Mouse (Mus musculus): ENCODE measurements around the gene Pnrc2.

Pnrc2 gene

DNA sequence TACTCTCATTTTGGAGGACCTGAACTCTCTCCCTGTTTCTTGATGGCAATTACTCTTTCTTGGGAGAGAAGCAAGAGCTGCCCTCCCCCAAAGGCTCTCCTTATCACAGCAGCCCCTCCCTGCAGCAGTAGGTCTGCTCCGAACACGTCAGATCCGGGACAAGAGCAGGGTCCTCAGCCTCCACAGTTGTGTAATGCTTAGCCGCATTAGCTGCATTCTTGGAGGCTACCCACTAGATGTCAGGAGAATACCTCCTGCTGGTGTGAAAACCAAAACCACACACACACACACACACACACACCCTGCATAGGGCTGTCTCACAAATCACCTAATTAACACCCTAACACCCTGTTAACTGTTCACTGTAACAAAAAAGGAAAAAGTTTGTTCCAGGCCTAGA lies 19.2 kb upstream of the Pnrc2 start:
- DNase-seq (ENCODE audit: low read depth, low spot score): no peak

DNA sequence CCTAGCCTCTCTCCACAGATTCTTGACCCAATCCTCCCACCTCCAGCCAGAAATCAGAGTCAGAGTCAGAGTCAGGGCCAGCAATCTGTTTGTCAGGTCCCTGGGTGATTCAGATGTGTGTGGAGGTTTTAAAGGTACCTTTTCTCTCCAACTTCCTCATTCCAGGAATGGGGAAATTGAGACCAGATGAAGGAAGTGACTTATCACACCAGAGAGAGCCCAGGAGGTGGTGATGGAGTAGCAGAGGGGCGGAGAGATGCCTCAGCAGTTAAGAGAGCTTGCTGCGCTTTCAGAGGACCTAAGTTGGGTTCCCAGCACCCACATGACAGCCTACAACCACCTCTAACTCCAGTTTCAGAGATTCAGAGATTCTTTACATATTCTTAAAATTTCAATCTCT lies 17.9 kb upstream of the Pnrc2 start:
- no peak for DNase-seq (ENCODE audit: low read depth, low spot score)

DNA sequence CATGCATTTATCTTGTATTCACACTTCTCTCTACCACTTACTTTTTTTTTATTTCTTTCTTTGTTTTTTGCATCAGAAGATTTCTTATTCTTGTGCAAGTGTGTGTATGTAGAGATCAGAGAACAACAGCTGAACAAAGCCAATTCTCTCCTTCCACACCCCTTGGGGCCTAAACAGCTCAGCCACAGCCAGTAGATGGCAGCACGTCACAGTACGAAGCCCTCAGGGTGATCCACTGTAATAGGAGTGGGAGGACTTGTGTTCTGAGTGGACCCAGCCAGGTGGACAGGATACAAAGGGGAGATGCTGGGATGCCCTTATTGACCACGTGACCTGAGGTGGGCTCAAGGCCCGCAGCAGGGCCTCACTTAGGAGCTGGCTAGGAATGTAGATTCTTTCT lies 16.2 kb upstream of the Pnrc2 start:
- peak; percentile 75 for DNase-seq (ENCODE audit: low read depth, low spot score)

DNA sequence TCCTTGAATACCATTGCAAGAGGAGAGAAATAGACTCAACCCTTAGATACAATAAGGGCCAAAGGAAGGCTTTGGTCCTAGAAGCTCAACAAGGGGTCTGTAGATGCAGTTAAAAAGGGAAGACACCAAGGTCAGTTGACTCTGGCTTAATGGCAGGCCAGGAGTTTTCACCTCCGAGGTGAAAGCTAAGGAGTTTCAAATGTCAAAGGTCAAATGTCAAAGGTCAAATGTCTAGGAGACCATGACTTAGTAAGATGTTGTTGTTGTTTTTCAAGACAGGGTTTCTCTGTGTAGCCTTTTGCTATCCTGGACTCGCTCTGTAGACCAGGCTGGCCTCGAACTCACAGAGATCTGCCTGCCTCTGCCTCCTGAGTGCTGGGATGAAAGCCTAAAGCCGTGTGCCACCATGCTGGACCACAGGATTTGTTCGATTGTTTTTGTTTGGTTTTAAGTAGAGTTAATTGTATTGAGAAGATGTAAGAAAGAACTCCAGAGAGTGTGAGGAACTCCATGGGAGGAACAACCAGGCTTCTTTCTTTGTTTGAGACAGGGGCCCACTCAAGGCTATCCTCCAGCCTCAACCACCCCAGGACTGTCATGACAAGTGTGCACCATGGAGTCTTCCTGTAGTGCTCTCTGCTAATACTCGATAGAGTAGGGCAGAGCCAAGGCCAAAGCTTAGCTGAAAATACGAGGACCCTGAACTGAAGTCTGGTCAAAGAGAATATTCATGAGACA lies 15.7 kb upstream of the Pnrc2 start:
- peak; percentile 73 for DNase-seq (ENCODE audit: low read depth, low spot score)

DNA sequence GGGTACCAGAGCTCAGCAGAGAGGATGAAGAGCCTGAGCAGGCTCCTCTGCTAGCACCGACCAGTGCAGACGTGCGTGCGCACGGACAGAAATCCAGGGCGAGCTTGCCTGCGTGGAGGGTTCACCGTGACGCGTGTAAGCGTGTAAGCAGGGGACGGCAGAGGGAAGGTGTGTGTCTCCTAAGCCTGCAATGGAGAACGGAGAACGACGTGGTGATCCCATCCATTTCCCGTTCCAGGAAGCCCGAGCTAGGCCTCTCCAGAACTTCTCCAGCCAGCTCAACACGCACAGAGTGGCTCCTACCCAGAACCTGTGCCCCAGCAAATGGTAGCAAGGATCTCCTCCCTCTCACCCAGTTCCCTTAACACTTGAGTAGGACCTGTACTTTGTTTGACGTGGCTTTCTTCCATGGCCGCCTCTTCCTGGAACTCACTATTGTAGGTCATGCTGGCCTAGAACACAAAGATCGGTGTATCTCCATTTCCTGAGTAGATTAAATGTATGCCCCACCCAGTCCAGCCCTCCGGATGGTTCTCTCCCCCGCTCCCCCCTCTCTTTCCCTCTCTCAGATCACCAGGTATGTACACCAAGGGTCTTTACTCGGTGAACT lies 14.9 kb upstream of the Pnrc2 start:
- peak; percentile 42 for DNase-seq (ENCODE audit: low read depth, low spot score)

DNA sequence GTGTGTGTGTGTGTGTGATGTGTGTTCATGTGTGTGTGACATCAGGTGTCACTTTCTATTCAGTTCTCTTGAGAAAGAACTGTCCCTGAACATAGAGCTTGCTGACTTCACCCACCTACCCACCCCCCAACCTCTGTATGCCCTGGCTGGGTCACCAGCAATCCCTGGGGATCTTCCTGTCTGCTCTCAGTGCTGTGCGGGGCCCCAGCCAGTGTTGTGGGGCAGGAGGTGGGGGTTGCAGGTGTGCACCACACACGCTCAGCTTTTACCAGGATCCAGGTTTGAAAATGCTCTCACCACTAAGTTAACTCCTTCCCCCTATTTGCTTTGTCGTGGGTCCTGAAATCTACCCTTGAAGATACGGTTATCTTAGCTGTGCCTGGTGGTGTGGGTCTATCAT lies 12.5 kb upstream of the Pnrc2 start:
- no peak for DNase-seq (ENCODE audit: low read depth, low spot score)

DNA sequence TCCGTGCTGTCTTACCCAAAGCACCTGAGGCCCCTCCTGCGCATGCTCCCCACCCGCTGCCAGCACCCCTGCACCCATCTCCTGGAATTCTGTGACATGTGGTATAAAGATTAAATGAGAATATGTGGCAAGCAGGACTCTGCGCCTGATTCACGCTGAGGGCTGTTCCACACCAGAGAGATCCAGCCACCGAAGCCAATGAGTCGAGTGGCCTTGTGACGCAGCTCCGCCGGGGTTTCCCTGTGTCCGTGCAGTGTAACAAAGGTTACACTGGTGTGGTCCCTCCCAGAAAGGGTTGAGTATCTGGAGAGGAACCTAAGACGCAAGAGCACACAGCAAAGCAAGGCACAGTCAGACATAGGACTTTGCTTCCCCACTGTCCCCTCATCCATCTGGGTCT lies 12.0 kb upstream of the Pnrc2 start:
- DNase-seq (ENCODE audit: low read depth, low spot score): no peak

DNA sequence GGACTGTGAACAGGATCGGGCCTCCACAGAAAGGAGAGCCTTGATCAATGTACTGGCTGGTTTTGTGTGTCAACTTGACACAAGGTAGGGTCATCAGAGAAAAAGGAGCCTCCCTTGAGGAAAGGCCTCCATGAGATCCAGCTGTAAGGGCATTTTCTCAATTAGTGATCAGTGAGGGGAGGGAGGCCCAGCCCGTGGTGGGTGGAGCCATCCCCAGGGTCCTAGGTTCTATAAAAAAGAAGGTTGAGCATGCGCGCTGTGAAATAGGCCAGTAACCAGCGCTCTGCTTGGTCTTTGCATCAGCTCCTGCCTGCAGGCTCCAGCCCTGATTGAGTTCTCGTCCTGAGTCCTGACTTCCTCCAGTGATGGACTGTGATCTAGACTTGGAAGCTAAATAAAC lies 10.9 kb upstream of the Pnrc2 start:
- DNase-seq (ENCODE audit: low read depth, low spot score): peak; percentile 66

DNA sequence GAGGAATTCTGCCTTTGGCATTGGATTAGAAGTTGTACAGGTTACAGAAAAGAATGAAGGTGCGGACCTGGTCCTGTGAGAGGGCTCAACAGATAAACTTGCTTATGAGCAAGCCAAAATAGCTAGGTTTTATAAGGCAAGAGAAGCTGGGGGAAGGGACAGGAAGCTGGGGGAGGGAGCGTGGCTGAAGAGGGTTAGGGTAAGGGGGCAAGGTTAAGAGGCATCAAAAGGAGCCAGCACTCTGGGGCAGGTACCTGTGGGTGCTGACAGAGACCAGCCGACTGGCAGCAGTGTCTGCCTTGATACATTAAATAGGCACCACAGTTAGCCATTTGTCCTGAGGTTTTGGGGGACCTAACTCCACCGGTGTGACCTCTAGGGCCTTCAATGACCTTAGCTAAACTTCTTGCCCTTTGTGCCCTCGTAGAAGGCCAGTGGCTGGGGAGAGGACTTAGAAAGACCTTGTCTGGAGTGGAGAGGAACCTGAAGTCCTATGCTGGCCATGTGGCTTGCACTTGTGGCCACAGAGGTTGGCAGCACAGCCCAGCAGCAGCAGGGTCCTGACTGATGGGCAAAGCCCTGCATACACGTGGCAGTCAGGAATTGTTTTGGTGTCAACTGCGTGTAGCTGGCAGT lies 10.3 kb upstream of the Pnrc2 start:
- no peak for DNase-seq (ENCODE audit: low read depth, low spot score)

DNA sequence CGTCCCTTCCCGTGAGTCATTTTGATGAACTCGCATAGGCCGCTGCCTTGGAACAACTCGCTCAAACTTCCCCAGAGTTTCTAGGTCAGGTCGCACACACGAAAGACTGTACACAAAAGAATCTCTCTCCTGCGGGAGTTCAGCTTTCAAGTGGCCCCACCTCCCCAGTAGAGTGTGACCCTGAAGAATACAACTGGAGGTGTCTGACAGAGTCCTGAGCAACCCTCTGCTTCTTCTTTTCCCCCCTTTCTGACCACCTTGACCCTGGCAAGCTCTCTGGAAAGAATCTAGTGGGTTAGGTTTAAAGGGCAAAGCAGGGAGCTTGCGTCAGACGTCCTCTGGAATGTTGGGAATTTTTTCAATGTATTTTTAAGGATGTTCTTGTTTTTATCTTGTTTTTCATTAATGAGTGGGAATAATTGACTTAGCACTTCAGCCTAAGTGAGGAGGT lies 9.8 kb upstream of the Pnrc2 start:
- peak; percentile 21 for DNase-seq (ENCODE audit: low read depth, low spot score)

DNA sequence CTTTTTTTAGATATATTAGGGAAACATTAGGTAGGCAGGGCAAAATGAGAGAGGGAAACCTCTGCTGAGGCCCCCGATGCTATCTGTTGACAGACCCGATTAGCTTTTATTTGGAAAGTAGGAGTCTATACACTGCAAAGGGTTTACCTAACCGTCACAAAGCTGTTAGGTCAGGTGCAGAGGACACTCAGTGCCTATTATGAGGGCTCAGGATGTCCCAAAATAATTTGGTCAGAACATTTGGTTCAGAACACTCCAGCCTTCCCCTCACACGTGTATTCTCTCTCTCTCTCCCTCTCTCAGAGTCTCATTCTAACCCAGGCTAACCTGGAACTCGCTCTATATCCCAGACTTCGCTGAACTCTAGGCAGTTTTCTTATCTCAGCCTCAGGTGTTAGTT lies 8.4 kb upstream of the Pnrc2 start:
- no peak for DNase-seq (ENCODE audit: low read depth, low spot score)

DNA sequence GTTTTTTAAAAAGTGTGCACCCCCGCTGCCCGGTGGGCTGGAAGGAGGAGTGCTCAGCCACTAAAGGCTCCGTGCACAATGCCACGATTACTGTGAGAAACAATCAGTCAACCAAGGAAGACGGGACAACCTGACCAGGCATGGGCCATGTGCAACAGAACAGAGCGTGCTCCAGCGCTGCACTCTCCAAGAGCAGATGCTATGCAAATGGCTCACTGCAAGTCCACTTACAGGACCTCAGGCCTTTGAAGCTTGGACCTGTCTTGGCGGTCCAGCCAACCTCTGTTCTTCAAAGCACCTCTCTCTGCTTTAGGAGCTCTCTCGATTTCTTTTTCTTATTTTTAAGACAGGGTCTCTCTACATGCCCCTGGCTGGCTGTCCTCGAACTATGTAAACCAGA lies 6.9 kb upstream of the Pnrc2 start:
- no peak for DNase-seq (ENCODE audit: low read depth, low spot score)

DNA sequence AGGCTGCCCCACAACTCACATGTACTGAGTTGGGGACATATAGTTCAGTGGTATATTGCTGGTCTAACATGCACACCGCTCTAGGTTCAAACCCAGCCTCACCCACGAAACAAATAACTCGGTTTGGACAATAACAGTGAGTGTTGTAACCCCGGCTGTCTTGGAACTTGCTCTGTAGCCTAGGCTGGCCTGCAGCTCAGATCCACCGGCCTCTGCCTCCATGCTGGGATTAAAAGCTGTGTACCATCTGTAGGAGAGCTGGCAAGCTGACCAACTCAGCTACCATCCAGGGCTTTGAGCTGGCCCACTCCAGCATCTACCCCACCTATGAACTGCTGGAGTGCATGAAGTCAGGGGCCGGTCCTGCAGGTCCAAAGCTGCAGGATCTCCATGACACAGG lies 6.4 kb upstream of the Pnrc2 start:
- DNase-seq (ENCODE audit: low read depth, low spot score): no peak

DNA sequence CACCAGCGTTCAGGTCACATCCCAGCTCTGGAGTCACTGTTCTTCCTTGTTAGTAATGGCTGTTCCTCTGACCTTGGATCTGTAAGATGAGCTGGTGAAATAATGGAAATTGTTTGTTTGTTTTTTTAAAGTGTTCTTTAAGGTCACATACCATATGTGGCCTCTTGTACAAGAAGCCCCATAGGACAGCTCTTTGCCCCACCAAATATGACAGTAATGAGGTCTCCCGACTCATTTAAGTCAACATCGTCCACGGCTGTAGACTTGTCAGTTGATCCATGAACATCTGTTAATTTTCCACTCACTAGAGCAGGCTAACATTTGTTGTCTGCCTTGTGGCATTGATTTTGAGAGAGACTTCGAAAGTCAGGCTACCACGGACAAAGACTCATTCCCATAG lies 5.4 kb upstream of the Pnrc2 start:
- no peak for DNase-seq (ENCODE audit: low read depth, low spot score)

DNA sequence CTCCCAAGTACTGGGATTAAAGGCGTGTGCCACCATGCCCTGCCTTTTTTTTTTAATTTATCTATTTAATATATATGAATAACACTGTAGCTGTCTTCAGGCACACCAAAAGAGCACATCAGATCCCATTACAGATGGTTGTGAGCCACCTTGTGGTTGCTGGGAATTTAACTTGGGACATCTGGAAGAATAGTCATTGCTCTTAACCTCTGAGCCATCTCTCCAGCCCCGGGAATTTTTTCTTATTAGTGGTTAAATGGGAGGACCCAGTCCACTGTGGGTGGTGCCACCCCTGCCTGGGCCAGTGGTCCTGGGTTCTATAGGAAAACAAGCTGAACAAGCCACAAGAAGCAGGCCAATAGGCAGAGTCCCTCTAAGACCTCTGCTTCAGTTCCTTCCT lies 4.1 kb upstream of the Pnrc2 start:
- DNase-seq (ENCODE audit: low read depth, low spot score): no peak

DNA sequence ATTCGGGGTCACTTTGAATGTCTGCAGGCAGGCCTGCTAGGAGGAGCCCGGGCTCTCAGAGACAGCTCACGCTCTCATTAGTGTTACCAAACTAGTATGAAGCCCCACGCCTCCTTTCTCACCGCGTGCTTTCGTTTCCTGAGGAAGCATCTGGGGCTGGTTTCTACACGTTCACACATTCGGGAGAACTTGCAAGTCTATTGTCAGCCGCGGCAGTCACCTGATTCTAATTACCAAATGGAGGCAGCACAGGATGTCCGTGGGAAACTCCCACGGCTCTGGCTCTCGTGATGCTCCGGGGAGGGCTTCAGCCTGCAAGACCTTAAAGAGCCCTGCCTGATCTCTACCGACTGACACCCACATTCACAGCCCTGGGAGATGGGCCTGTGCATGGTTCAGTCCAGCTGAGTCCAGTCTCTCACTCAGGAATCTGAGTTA lies 3.0 kb upstream of the Pnrc2 start:
- peak; percentile 76 for DNase-seq (ENCODE audit: low read depth, low spot score)

DNA sequence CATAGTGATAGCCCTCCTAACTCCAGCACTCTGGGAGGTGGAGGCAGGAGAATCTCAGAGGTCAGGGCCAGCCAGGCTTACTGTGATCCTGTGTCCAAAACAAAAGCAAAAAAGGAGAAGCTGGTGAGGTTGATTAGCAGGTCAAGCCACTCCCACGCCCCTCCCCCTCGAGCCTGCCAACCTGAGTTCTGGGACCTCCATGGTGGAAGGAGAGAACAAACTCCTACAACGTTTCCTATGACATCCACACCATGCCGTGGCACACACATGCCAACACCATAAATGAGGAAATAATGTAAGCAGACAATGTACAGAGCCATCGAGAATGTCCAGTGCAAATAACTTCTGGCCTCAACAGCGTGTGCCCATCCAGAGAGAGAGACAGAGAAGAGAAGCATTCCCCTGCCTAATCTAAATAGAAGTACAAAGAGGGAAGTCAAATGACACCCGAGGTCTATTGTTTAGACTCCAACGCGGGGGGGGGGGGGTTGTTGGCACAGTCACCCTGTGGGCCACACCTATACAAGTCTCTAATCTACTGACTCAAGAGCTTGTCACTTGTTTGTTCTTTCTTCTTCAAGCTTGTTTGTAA lies 2.4 kb upstream of the Pnrc2 start:
- DNase-seq (ENCODE audit: low read depth, low spot score): peak; percentile 56

DNA sequence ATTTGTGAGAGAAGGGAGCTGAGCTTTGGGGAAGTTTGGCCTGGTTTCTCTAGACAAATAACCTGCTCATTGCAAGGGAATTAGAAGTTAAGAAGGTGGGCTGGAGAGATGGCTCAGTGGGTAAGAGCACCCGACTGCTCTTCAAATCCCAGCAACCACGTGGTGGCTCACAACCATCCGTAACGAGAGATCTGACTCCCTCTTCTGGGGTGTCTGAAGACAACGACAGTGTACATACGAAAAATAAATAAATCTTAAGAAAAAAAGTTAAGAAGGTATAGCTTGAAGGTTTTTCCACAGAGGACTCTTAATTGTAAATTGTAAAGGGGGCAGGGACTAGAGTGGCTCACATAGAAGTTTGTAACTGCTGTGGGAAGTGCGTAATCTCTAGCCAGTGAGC lies 1.9 kb upstream of the Pnrc2 start:
- DNase-seq (ENCODE audit: low read depth, low spot score): no peak

DNA sequence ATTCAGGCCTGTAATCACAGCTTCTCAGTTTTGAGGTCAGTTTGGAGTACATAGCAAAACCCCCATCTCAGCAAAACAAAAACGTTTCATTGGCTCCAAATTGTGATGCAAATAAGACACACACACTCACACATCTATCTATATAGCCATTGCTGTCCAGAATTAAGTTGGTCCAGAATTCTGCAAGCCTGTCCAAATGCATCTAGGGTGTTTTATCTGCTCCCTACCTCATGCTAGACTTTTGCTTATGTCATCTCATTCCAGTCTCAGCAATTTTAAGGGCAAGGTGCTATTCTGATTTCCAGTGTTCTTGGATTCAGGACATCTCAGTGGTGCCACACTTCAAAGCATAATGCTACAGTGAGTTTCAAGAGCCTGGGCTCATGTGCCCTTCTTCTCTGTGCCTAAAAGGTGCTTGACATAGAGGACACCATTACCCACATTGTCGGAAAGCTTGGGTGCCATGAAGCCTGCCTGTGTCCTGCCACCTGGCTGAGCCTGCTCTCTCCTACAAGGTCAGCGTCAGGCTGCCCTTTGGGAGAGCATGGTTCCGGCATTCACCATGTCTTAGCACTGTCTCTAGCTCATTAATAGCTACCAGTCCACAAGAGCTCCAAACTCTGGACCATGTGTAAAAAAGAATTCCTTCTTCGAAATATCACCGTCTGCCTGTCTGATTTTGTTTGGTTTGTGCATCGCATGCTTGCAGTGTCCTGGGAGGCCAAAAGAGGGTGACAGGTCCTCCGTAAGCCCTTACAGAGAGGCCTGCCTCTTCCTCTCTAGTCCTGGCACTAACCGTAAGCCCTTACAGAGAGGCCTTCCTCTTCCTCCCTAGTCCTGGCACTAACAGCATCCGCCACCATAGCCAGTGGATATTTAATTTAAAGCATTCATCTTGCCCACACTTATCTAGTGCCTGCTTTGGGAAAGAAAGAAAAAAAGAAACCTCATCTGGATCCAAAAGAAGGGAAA lies 1.2 kb upstream of the Pnrc2 start:
- no peak for DNase-seq (ENCODE audit: low read depth, low spot score)

DNA sequence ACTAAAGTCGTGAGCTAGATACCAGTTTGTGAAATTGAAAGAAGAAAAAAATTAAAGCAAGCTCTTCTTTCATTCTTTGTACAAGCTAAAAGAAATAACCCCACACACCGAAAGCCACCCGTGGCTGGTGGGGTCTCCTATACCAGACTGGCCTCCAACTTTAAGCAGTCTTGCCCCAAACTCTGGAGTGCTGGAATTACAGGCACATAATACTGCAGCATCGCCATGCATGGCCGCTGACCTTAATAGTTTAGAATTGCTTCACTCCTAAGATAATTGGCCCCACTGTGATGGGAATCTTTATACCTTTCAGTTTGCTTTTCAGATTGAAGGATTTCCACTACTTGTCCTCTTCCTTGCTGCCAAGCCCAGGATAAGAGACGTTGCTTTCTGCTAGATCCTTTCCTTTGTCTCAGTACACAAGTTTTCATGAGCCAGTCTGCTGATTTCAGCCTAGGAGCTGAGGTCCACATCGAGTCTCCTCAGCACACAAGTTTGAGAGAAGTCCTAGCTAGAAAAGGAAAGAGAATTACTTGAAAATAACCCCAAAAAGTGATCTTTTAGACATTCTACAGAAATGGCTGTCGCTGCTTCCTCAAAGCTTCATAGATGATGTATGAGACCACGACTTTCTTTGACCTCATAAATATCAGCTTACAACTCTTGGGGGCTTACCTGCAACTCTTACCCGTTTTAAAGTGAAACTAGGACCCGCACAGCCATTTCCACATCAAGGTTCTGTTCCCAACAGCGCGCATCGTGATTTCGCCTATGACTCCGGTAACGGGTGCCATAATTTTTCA lies 860 bp downstream of the Pnrc2 start:
- DNase-seq (ENCODE audit: low read depth, low spot score): peak; percentile 40

DNA sequence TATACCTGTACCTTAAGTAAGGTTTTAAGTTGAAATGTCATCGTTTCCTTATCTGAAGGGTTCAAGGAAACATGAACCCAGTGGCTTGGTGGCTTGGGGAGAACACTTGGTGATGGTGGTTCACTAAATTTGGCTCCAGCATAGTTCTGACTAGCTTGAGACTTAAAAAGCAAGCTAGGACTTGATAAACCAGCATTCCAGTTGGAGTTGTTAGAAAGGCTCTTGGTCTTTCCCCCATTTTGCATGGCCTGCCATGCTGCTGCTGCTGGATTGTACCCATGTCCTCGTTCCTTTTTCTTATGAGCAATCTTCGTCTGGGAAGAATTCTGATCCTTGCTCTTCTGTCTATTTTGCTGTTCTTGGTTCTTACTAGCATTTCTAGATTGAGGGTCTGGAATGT lies 1.6 kb downstream of the Pnrc2 start:
- no peak for DNase-seq (ENCODE audit: low read depth, low spot score)
